Mouse (Mus musculus): ENCODE data around the gene Zfp704. TPM values are rescaled to one million over a fixed set of nuclear protein-coding genes. Genes with fewer than 3 reads are reported as not detected.
A peak's percentile ranks its signal among the peaks of the same experiment; 100 is the strongest.

The Zfp704 gene
- polyA plus RNA-seq, 1 experiment from 2014 or later, result 14.7 TPM

- no peak overlapping the region for H3K9ac ChIP-seq
- H3K27ac ChIP-seq, result no peak overlapping the region
- no peak overlapping the region for H3K4me2 ChIP-seq (replicated peaks)
- H3K4me3 ChIP-seq (replicated peaks; ENCODE audit: low read length), result no peak overlapping the region
- H3K9me3 ChIP-seq (ENCODE audit: control insufficient read depth, low read length), result no peaks in the 10 kb centered on the region
- peaks cover 31% of the 10 kb centered on the region for H3K4me1 ChIP-seq (replicated peaks; ENCODE audit: control insufficient read depth, insufficient read depth, low read length)
- DNase-seq (ENCODE audit: low spot score) (no peak), ATAC-seq (ENCODE audit: low FRiP score) (no peak)
- no peaks in the 10 kb centered on the region for H3K27me3 ChIP-seq (ENCODE audit: control insufficient read depth, insufficient read depth, low read length)
- H3K36me3 ChIP-seq (replicated peaks; ENCODE audit: control insufficient read depth, insufficient read depth), result no peaks in the 10 kb centered on the region
- 92% methylated on average over 7 of the region's 7 CpGs for WGBS
These were observed 90.9 kb downstream of the Zfp704 start for GRCm38 (mm10) chr3:9518936-9519335.

DNA sequence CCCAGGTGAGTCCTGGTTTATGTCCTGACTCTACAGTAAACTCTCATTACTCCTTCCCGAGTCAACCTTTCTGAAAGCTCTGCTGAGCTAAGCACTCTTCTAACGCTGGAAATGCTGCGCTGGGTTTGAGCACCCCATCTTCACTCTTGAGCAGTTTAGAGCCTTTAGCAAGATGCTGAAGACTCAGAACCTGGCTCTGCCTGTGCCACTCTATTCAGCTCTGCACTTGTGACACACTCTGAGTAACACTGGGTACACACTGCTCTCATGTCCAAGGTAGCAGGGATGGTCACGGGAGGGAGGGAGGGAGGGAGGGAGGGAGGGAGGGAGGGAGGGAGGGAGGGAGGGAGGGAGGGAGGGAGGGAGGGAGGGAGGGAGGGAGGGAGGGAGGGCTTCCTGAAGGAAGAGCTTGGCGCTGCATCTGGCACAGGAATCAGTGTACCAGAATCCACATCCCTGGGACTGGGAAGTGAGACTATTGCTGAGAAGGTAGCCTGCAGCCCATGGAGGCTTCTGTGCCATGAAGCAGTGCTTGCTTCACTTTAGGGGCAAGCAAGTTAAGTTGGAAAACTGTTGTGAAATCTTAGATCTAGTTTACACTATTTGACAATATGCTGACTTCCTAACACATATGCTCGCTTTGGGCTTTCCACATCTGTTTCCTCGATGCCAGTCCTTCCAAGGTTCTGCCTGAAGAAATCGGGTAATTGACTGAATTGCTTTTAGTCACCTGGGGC lies 93.6 kb downstream of the Zfp704 start:
- 69% methylated on average over 7 of the region's 8 CpGs for WGBS
- H3K27me3 ChIP-seq (ENCODE audit: control insufficient read depth, insufficient read depth, low read length), result no peaks in the 10 kb centered on the region
- no peaks in the 10 kb centered on the region for H3K9me3 ChIP-seq (ENCODE audit: control insufficient read depth, low read length)
- no peak for DNase-seq (ENCODE audit: low spot score)
- H3K4me2 ChIP-seq (replicated peaks), result no peak overlapping the region
- ATAC-seq (ENCODE audit: low FRiP score), result no peak
- no peak overlapping the region for H3K9ac ChIP-seq
- peaks cover 23% of the 10 kb centered on the region for H3K4me1 ChIP-seq (replicated peaks; ENCODE audit: control insufficient read depth, insufficient read depth, low read length)
- no peak overlapping the region for H3K27ac ChIP-seq
- no peaks in the 10 kb centered on the region for H3K36me3 ChIP-seq (replicated peaks; ENCODE audit: control insufficient read depth, insufficient read depth)
- H3K4me3 ChIP-seq (replicated peaks; ENCODE audit: low read length), result no peak overlapping the region

- H3K27ac ChIP-seq, result no peak overlapping the region
- 85% methylated on average over 8 of the region's 8 CpGs for WGBS
- DNase-seq (ENCODE audit: low spot score), result no peak
- no peaks in the 10 kb centered on the region for H3K36me3 ChIP-seq (replicated peaks; ENCODE audit: control insufficient read depth, insufficient read depth)
- ATAC-seq (ENCODE audit: low FRiP score), result no peak
- H3K27me3 ChIP-seq (ENCODE audit: control insufficient read depth, insufficient read depth, low read length), result no peaks in the 10 kb centered on the region
- peaks cover 23% of the 10 kb centered on the region for H3K4me1 ChIP-seq (replicated peaks; ENCODE audit: control insufficient read depth, insufficient read depth, low read length)
- H3K4me3 ChIP-seq (replicated peaks; ENCODE audit: low read length), result no peak overlapping the region
- H3K4me2 ChIP-seq (replicated peaks), result no peak overlapping the region
- H3K9me3 ChIP-seq (ENCODE audit: control insufficient read depth, low read length), result no peaks in the 10 kb centered on the region
- H3K9ac ChIP-seq, result no peak overlapping the region
These were observed 94.4 kb downstream of the Zfp704 start for GRCm38 (mm10) chr3:9515527-9515926.

GRCm38 (mm10) chr3:9513703-9514110 lies 96.2 kb downstream of the Zfp704 start:
- Histone ChIP-seq H3K4me1 (replicated peaks; ENCODE audit: control insufficient read depth, insufficient read depth, low read length) (peaks cover 11% of the 10 kb centered on the region), H3K4me3 (replicated peaks; ENCODE audit: low read length) (no peak overlapping the region), H3K4me2 (replicated peaks) (no peak overlapping the region), H3K36me3 (replicated peaks; ENCODE audit: control insufficient read depth, insufficient read depth) (no peaks in the 10 kb centered on the region), H3K27ac (peak overlapping the region; percentile 53; the same call in 1 of the 2 replicates), H3K27me3 (ENCODE audit: control insufficient read depth, insufficient read depth, low read length) (no peaks in the 10 kb centered on the region), H3K9me3 (ENCODE audit: control insufficient read depth, low read length) (no peaks in the 10 kb centered on the region), H3K9ac (0 out of 2 replicates have a peak overlapping the region, but pooled peaks have one; percentile 12)
- ATAC-seq (ENCODE audit: low FRiP score), result peak; percentile 70; the same call in 1 of the 2 replicates
- peak; percentile 50 for DNase-seq (ENCODE audit: low spot score)
- 20% methylated on average over 7 of the region's 7 CpGs for WGBS

DNA sequence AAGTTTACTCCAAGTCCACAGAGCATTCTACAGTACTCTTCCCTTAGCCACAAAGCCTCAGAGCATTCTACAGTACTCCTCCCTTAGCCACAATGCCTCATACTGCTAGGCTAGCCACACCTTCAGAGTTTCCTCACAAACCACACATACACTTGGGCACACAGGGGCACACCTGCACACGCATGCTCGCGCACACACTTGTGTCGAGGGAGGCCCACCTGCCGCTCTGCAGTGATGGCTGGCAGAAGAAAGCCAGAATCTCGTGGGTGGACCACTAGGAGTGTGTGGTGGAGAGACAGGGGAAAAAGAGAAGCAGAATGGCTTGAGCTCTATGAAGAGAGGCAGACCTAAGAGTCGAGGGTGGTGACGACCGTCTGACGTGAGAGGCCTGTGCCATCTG lies 97.7 kb downstream of the Zfp704 start:
- Histone ChIP-seq H3K4me3 (replicated peaks; ENCODE audit: low read length) (no peak overlapping the region), H3K9me3 (ENCODE audit: control insufficient read depth, low read length) (no peaks in the 10 kb centered on the region), H3K36me3 (replicated peaks; ENCODE audit: control insufficient read depth, insufficient read depth) (no peaks in the 10 kb centered on the region), H3K4me1 (replicated peaks; ENCODE audit: control insufficient read depth, insufficient read depth, low read length) (peaks cover 11% of the 10 kb centered on the region), H3K27ac (no peak overlapping the region), H3K27me3 (ENCODE audit: control insufficient read depth, insufficient read depth, low read length) (no peaks in the 10 kb centered on the region), H3K4me2 (replicated peaks) (no peak overlapping the region), H3K9ac (no peak overlapping the region)
- no peak for DNase-seq (ENCODE audit: low spot score)
- ATAC-seq (ENCODE audit: low FRiP score), result no peak
- WGBS, result 97% methylated on average over 10 of the region's 10 CpGs

DNA sequence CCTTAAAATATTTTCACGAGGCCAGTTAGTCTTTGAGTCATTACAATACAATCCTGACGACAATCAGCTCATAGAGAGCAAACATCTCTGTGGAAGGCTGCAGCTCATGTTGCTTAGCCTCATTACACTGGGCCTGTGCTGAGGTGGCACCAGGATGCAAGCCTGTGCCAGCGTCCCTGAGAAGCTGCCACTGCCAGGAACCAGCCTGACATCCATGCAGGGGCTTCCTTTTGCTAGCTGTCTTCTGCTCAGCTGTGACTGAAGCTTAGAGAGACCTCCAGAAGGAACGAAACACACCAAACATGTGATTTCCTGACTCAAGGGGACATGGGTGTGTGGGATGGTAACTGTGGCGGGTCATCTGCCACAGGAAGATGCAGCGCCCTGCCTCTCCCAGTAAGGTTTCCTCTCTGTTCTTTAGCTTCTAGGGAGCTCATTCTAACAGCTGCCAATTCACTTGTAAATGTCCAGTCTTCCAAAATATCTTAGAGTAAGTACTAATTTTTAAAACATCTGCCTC lies 104.1 kb downstream of the Zfp704 start:
- no peak overlapping the region for H3K9ac ChIP-seq
- ATAC-seq (ENCODE audit: low FRiP score) (no peak), DNase-seq (ENCODE audit: low spot score) (no peak)
- no peak overlapping the region for H3K27ac ChIP-seq
- WGBS, result 78% methylated on average over 6 of the region's 6 CpGs
- H3K4me3 ChIP-seq (replicated peaks; ENCODE audit: low read length), result no peak overlapping the region
- no peaks in the 10 kb centered on the region for H3K9me3 ChIP-seq (ENCODE audit: control insufficient read depth, low read length)
- no peaks in the 10 kb centered on the region for H3K27me3 ChIP-seq (ENCODE audit: control insufficient read depth, insufficient read depth, low read length)
- H3K36me3 ChIP-seq (replicated peaks; ENCODE audit: control insufficient read depth, insufficient read depth), result no peaks in the 10 kb centered on the region
- peaks cover 7% of the 10 kb centered on the region for H3K4me1 ChIP-seq (replicated peaks; ENCODE audit: control insufficient read depth, insufficient read depth, low read length)
- no peak overlapping the region for H3K4me2 ChIP-seq (replicated peaks)

- Histone ChIP-seq H3K36me3 (replicated peaks; ENCODE audit: control insufficient read depth, insufficient read depth) (no peaks in the 10 kb centered on the region), H3K9ac (no peak overlapping the region), H3K4me1 (replicated peaks; ENCODE audit: control insufficient read depth, insufficient read depth, low read length) (peaks cover 20% of the 10 kb centered on the region), H3K4me3 (replicated peaks; ENCODE audit: low read length) (no peak overlapping the region), H3K27ac (no peak overlapping the region), H3K4me2 (replicated peaks) (no peak overlapping the region), H3K9me3 (ENCODE audit: control insufficient read depth, low read length) (no peaks in the 10 kb centered on the region), H3K27me3 (ENCODE audit: control insufficient read depth, insufficient read depth, low read length) (no peaks in the 10 kb centered on the region)
- DNase-seq (ENCODE audit: low spot score) (no peak), ATAC-seq (ENCODE audit: low FRiP score) (no peak)
- 83% methylated on average over 4 of the region's 4 CpGs for WGBS
These were observed 105.5 kb downstream of the Zfp704 start for GRCm38 (mm10) chr3:9504371-9504770.

- H3K4me1 ChIP-seq (replicated peaks; ENCODE audit: control insufficient read depth, insufficient read depth, low read length), result peaks cover 26% of the 10 kb centered on the region
- H3K9me3 ChIP-seq (ENCODE audit: control insufficient read depth, low read length), result no peaks in the 10 kb centered on the region
- no peaks in the 10 kb centered on the region for H3K36me3 ChIP-seq (replicated peaks; ENCODE audit: control insufficient read depth, insufficient read depth)
- 10% methylated on average over 6 of the region's 6 CpGs for WGBS
- no peak overlapping the region for H3K4me3 ChIP-seq (replicated peaks; ENCODE audit: low read length)
- peak overlapping the region; percentile 72 for H3K27ac ChIP-seq
- no peaks in the 10 kb centered on the region for H3K27me3 ChIP-seq (ENCODE audit: control insufficient read depth, insufficient read depth, low read length)
- peak; percentile 86 for DNase-seq (ENCODE audit: low spot score)
- H3K9ac ChIP-seq, result peak overlapping the region; percentile 3
- peak overlapping the region; percentile 27 for H3K4me2 ChIP-seq (replicated peaks)
- ATAC-seq (ENCODE audit: low FRiP score), result peak; percentile 97
These were observed 109.2 kb downstream of the Zfp704 start for GRCm38 (mm10) chr3:9500725-9501124.

GRCm38 (mm10) chr3:9499994-9500553 lies 109.8 kb downstream of the Zfp704 start:
- Histone ChIP-seq H3K4me1 (replicated peaks; ENCODE audit: control insufficient read depth, insufficient read depth, low read length) (peaks cover 26% of the 10 kb centered on the region), H3K27ac (peak overlapping the region; percentile 72), H3K4me2 (replicated peaks) (peak overlapping the region; percentile 27), H3K36me3 (replicated peaks; ENCODE audit: control insufficient read depth, insufficient read depth) (no peaks in the 10 kb centered on the region), H3K9me3 (ENCODE audit: control insufficient read depth, low read length) (no peaks in the 10 kb centered on the region), H3K9ac (no peak overlapping the region), H3K4me3 (replicated peaks; ENCODE audit: low read length) (no peak overlapping the region), H3K27me3 (ENCODE audit: control insufficient read depth, insufficient read depth, low read length) (no peaks in the 10 kb centered on the region)
- 26% methylated on average over 8 of the region's 8 CpGs for WGBS
- ATAC-seq (ENCODE audit: low FRiP score) (peak; percentile 60), DNase-seq (ENCODE audit: low spot score) (no peak)

Measured in hindbrain, embryonic 14.5 days (tissue).